Mouse (Mus musculus) ES-Bruce4 (cell line): ENCODE data around the gene Vmn1r237.

ENCODE experiments used
- CTCF ChIP-seq: IDR thresholded peaks from one replicate; pipeline ENCODE4 v1.8.1; 2011; ENCODE audit warnings: low read depth, low read length
- POLR2A ChIP-seq: IDR thresholded peaks from one replicate; pipeline ENCODE4 v1.8.1; 2011; ENCODE audit warnings: low read length; ENCODE audit not compliant: insufficient read depth

GRCm38 (mm10) chr17:21272103-21272502, 39.6 kb upstream of the Vmn1r237 start:
- TF ChIP-seq CTCF (no peak), POLR2A (no peak)
